Mouse (Mus musculus) bone marrow, adult 2 months (tissue): ENCODE measurements around the gene Sez6. TPM values are rescaled to one million over a fixed set of nuclear protein-coding genes. Genes with fewer than 3 reads are reported as not detected.

Experiments used
- H3K27ac ChIP-seq: fragments of 200-500 bp; 2 replicates; pipeline ENCODE4 v1.5.1; 2012; ENCODE audit warnings: low read depth, mild to moderate bottlenecking, control low read depth, inconsistent platforms, low read length; ENCODE audit not compliant: control insufficient read depth, poor library complexity, insufficient read depth
- H3K4me1 ChIP-seq: fragments of 200-500 bp; 2 replicates; pipeline ENCODE4 v1.6.1; 2011; ENCODE audit warnings: low read length; ENCODE audit not compliant: control insufficient read depth, insufficient read depth
- H3K4me3 ChIP-seq: fragments of 200-500 bp; replicated peaks from 2 replicates; pipeline ENCODE3; 2011; ENCODE audit warnings: mild to moderate bottlenecking, low read depth, low read length, control low read depth; ENCODE audit not compliant: control insufficient read depth
- CTCF ChIP-seq: fragments of 200-500 bp; IDR thresholded peaks from 2 replicates; pipeline ENCODE4 v1.5.1; 2011; ENCODE audit warnings: low read length, control low read depth; ENCODE audit not compliant: control insufficient read depth, insufficient read depth
- POLR2A ChIP-seq: fragments of 200-500 bp; IDR thresholded peaks from 2 replicates; pipeline ENCODE4 v1.6.1; 2011; ENCODE audit warnings: low read depth, mild to moderate bottlenecking, control low read depth, low read length, borderline replicate concordance; ENCODE audit not compliant: control insufficient read depth
- WGBS: fragments of 180-500 bp; shearing (Covaris S2); methylation state at CpG from one replicate; pipeline ENCODE4 v1.1.7; 2018; 5-methylcytosine and 5-hydroxymethylcytosine counted together
- polyA plus RNA-seq: library from polyadenylated mRNA; stranded (reverse); fragments of >200 nt; gene quantifications from 2 replicates; pipeline ENCODE4 v1.2.4, GENCODE M21; 2011; ENCODE audit warnings: low replicate concordance; ENCODE audit not compliant: missing spikeins, insufficient read depth, insufficient read length

Sez6 gene
- polyA plus RNA-seq, 1 experiment = 0.67 TPM

DNA sequence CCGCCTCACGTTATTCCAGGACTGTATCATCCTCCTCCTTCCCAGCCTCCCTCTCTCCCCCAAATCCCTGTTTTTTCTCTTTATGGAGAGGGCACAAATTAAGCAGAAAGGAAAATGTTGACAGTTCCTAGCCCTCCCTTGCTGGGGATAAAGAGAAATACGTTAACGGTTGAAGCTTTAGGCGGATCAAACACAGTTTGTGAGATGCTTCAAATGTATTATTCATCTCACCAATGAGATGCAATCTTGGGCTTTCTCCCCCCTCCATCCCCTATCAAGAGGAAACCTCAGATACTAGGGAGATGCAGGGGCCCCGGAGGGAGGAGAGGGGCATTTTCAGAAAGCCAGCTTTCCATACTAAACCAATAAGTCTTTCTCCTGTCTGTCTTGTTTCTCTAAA is 20.8 kb upstream of the Sez6 start:
- 38% methylated on average over 6 of the region's 6 CpGs for WGBS
- TF ChIP-seq CTCF (no peak), POLR2A (no peak)
- Histone ChIP-seq H3K4me3 (no peak overlapping the region), H3K4me1 (no peaks in the 10 kb centered on the region), H3K27ac (no peak overlapping the region)

DNA sequence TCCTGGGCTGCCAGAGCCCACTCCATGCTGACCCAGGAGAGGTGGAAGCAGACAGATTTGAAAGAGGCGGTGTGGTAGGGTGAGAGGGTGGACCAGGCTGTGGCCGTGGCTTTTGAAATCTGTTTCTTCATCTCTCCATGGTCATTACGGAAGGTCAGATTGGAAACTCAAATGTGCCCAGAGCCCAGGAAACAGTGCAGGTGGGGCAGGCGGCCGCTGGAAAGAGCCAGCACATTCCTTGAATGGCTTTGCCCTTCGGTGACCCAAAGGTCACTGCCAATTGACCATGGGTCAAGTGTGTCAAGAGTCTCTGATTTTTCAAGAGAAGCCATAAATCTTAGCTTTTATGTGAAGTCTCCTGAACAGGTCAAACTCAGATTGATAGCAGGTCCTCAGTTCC is 17.1 kb upstream of the Sez6 start:
- Histone ChIP-seq H3K4me1 (no peaks in the 10 kb centered on the region), H3K27ac (no peak overlapping the region), H3K4me3 (no peak overlapping the region)
- 70% methylated on average over 6 of the region's 6 CpGs for WGBS
- no peak for TF ChIP-seq POLR2A
- no peak for TF ChIP-seq CTCF

DNA sequence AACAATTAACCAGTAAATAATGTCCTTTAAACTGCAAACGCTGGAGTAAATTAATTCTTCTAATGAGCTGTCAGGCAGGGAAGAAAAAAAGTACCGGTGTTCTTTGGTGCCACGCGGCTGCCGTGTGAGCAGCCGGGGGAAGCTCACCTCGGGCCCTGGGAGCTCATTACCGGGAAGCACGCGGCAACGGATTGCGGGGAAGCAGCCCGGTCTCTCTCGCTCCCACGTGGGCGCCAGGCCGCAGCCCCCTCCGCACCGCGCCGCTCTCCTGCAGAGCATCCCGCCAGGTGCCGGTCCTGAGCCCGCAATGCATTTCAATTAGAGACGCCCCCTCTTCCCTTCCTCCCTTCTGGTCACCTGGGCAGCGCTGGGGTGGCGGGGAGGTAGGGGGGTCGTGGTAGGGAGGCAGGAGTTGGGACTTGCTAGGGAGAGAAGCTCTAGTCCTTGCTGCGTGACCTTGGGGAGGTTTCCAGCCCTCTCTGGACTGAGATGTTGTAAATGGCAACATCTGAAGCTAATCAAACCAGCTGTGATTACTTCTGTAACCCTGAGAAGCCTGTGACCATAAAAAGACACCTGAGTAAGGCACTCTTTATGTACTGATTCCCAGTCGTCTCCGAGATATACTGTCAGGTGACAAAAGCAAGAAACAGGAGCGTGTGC is 15.9 kb upstream of the Sez6 start:
- H3K4me1 ChIP-seq = no peaks in the 10 kb centered on the region
- TF ChIP-seq CTCF = no peak
- TF ChIP-seq POLR2A = no peak
- H3K27ac ChIP-seq = no peak overlapping the region; the same call in 1 of the 2 replicates
- 7% methylated on average over 32 of the region's 32 CpGs for WGBS
- no peak overlapping the region for H3K4me3 ChIP-seq

DNA sequence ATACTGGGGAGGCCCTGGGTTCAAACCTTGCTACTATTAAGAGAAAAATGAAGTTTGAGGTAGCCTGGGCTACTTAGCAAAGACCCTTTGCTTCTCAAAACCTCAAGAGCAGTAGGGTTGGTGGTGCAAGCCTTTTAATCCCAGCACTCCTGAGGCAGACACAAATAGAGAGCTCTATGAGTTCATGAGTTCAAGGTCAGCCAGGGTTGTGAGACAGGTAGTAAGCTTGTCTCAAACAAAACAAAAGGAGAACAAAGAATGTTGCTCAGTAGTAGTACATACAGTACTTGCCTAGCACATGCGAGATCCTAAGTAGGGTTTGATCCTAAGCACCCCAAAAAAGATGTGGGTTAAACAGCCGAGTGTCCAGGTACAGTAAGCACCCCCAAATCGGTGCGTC is 13.9 kb upstream of the Sez6 start:
- TF ChIP-seq POLR2A = no peak
- no peak for TF ChIP-seq CTCF
- 77% methylated on average over 4 of the region's 4 CpGs for WGBS
- H3K4me3 ChIP-seq = no peak overlapping the region
- H3K27ac ChIP-seq = no peak overlapping the region
- H3K4me1 ChIP-seq = no peaks in the 10 kb centered on the region; the same call in 1 of the 2 replicates

DNA sequence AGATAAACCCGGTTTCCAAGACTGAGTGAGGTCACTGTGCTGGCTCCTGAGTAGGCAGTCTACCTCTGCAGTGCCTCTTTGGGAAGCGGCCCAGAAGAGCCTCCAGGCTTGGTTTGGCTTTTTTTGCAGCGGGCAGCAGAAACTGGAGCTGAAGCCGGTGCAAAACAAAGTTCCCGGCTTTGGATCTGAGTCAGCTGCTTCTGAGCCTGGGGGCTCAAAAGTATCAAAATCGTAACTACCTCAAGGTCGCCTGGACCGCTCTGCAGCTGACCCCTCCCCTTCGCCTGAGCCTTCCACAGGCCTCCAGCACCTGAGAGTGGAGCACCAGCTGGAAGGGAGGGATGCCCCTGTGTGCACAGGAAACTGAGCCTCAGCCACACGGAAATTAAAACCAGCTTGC is 13.4 kb upstream of the Sez6 start:
- H3K4me1 ChIP-seq = no peaks in the 10 kb centered on the region; the same call in 1 of the 2 replicates

DNA sequence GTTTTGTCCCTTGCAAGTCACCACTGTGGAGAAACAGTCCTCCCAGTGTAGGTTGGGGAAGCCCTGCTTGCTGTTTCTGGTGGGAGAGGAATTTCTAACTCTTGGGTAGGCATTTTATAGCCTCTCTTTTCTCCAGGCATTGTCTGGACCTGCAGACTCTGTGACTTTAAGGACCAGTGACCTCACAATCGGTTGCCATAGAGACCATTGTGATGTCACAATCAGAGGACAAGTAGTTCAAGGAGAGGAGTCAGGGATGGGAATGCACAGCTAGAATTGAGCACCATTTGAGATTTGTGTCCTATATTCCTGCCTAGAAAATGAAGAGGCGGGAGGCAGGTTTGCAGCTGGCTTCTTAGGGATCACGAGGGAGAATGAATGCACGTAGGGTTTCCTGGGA is 7.3 kb upstream of the Sez6 start:
- H3K4me1 ChIP-seq = no peaks in the 10 kb centered on the region; the same call in 1 of the 2 replicates
- H3K4me3 ChIP-seq = no peak overlapping the region
- no peak for TF ChIP-seq CTCF
- TF ChIP-seq POLR2A = no peak
- WGBS = 69% methylated on average over 4 of the region's 4 CpGs
- H3K27ac ChIP-seq = no peak overlapping the region

More for the DNA sequence above, 13.4 kb upstream of the Sez6 start:
- TF ChIP-seq POLR2A (no peak), CTCF (no peak)
- H3K4me3 ChIP-seq = no peak overlapping the region
- no peak overlapping the region for H3K27ac ChIP-seq
- 62% methylated on average over 10 of the region's 10 CpGs for WGBS

DNA sequence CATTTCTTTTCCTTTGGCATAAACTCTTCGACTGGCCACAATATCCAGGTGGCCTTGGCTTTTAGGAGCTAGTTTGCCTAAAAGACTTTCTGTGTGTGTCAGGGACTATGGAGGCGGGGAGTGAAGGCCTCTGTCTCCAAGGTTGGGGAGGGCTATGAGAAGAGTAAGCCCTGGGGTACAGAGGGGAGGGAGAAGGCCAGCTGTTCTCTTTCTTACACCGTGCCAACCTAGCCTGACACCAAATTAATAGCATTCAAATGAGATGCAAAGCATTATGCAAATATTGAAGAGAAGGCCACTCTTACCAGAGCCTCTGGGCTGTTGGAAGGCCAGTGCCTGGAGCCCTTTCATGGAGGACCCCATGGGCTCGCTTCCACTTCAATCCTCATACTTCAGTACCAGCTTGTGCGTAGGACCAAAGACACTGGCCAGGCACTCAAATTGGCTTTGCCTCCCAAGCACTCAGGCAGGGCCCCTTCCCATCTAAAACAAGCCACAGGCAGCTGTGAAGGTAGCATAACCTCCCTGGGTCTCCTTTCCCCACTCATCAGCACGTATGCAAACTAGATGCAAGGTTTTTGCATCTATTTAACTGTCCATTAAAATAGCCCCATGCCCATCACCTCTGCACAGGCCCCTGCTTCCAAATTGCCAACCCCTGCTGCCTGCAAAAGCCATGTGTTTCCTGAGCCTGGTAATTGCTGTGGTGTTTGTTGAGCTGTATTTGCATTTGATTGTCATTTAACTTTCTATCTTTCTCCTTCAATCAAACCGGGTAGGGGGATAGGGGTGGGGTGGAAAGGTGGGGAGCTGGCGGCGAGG is 4.6 kb upstream of the Sez6 start:
- no peak for TF ChIP-seq CTCF
- no peak for TF ChIP-seq POLR2A
- H3K4me3 ChIP-seq = no peak overlapping the region
- no peak overlapping the region for H3K27ac ChIP-seq
- WGBS = 45% methylated on average over 9 of the region's 9 CpGs
- H3K4me1 ChIP-seq = no peaks in the 10 kb centered on the region

DNA sequence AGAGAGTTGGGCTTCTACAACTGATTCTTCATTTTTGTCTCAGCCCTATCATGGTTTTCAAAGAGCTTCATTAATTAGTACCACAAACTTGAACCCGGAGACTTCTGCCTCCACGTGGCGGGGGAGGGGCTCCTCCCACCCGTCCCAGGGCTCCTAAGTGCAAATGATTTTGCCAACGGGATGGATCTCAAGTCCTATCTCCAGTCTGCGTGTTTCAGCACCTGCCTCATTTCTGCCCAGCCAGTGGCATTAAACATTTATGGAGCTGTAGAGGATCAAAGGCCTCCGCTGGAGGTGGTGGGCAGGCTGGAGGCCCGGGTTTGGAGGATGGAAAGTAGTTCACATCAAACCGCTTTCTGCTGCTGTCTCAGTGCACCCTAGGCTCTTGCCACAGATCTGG is 3.9 kb upstream of the Sez6 start:
- no peak for TF ChIP-seq CTCF
- no peak for TF ChIP-seq POLR2A
- 32% methylated on average over 9 of the region's 9 CpGs for WGBS
- Histone ChIP-seq H3K4me3 (no peak overlapping the region), H3K27ac (no peak overlapping the region), H3K4me1 (no peaks in the 10 kb centered on the region)
